Mouse (Mus musculus): ENCODE measurements at regions not wholly inside any gene's neighbourhood (a gene's known extent, or its start where the extent isn't known, plus 50 kb on each side); places are given as distances from the start of the nearest gene placed in this dataset.

DNA sequence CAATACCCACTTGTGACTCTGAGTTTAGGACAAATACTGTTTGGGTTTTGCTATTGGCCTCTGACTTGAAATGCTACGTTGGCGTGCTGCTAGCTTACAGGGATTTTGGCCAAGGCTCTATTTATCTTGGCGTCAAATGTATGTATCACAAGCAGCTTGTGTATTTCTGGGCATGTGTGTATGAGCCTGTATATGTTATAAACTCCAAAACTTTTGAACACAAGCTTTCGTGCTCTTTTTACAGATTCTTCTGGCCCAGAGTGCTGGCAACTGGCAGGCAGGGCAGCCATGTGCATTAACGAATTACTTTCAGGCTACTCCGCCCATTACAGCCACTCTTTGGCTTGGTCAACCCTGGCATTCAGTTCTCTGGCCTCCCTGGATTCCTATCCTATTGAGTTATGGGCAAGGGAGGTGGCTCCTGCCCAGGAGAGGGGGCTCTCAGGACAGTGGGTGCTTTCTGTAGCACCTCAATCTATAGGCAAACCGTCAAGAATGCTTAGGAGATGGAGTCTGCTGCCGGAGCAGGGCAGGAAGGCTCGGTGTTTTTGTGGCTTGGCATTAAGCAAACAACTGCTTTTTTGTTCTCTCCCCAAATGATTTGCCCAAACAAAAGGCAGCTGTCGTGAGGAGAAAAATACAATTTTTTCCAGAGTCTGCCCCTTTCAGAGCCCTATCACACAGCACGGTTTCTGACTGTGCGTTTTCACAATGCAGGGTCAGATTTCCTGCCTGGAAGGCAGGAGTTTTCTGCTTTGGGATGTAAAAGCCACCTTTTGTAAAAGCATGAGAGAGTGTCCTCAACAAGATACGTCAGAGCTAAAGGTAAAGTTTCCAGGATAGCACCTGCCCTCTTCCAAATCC lies 465.0 kb downstream of the Ccdc171 start:
- in situ Hi-C loops (cut with MboI; ENCODE audit: low pct_ligation_motif_present, low pct_unique_long_range_greater_than_20kb, low sequenced_read_pairs) (no loop called here), dilution Hi-C loops (cut with MboI; ENCODE audit: extremely low pct_ligation_motif_present, extremely low pct_unique_long_range_greater_than_20kb, low sequenced_read_pairs) (no loop called here)
- H3K79me2 ChIP-seq (replicated peaks; ENCODE audit: control insufficient read depth, extremely low read depth, insufficient read depth, poor library complexity, severe bottlenecking) = no peaks in the 10 kb centered on the region
- H3K4me3 ChIP-seq (replicated peaks in 1 of 3; ENCODE audit: low read depth in 2 of 3, low read length in 2 of 3, poor library complexity in 1 of 3) = no peak overlapping the region
- H3K4me2 ChIP-seq (ENCODE audit: insufficient read depth, low read depth, poor library complexity, severe bottlenecking) = no peak overlapping the region
- H3K27ac ChIP-seq (ENCODE audit: insufficient read depth, low read depth) = no peak overlapping the region
- TF ChIP-seq NELFE (IDR thresholded peaks at IDR 0.05; ENCODE audit: low read depth, low read length) (no peak), E2F4 (IDR thresholded peaks at IDR 0.05; ENCODE audit: insufficient replicate concordance, low read depth, low read length) (no peak), MAFK (IDR thresholded peaks at IDR 0.05; ENCODE audit: insufficient replicate concordance, low read length) (no peak), SIN3A (IDR thresholded peaks at IDR 0.05; ENCODE audit: low read length) (no peak), JUN (IDR thresholded peaks at IDR 0.05; ENCODE audit: insufficient read depth, low read depth, low read length) (no peak), RAD21 (IDR thresholded peaks at IDR 0.05; ENCODE audit: low read depth, low read length) (no peak), MXI1 (IDR thresholded peaks at IDR 0.05; ENCODE audit: low read depth, low read length) (no peak), MYC (IDR thresholded peaks at IDR 0.05; ENCODE audit: low read depth, low read length) (no peak), BHLHE40 (IDR thresholded peaks at IDR 0.05; ENCODE audit: low read depth, low read length) (no peak), JUND (conservative IDR thresholded peaks at IDR 0.05; ENCODE audit: low read depth, low read length) (no peak), IRF4 (IDR thresholded peaks at IDR 0.05; ENCODE audit: low read depth, low read length) (no peak), TBP (conservative IDR thresholded peaks at IDR 0.05; ENCODE audit: low read depth, low read length) (no peak), ETS1 (conservative IDR thresholded peaks at IDR 0.05; ENCODE audit: low read depth, low read length) (no peak), SMC3 (IDR thresholded peaks at IDR 0.05; ENCODE audit: low read depth, low read length) (no peak), HCFC1 (IDR thresholded peaks at IDR 0.05; ENCODE audit: low read depth, low read length) (no peak), CTCF (conservative IDR thresholded peaks at IDR 0.05 in 1 of 2, IDR thresholded peaks at IDR 0.05 in 1 of 2; ENCODE audit: low read depth in 2 of 2, low read length in 2 of 2) (no peak), KAT2A (IDR thresholded peaks at IDR 0.05; ENCODE audit: insufficient replicate concordance, low read length) (no peak), RCOR1 (conservative IDR thresholded peaks at IDR 0.05; ENCODE audit: low read depth, low read length) (no peak), USF1 (IDR thresholded peaks at IDR 0.05; ENCODE audit: low read depth, low read length) (no peak)
- no peaks in the 10 kb centered on the region for H3K36me3 ChIP-seq (replicated peaks in 1 of 2; ENCODE audit: control insufficient read depth in 1 of 2, insufficient read depth in 1 of 2, low read length in 1 of 2)
- peaks cover 44% of the 10 kb centered on the region for H3K9me3 ChIP-seq (replicated peaks; ENCODE audit: low read length)
- no peaks in the 10 kb centered on the region for H3K27me3 ChIP-seq (replicated peaks)
- H3K4me1 ChIP-seq (ENCODE audit: control insufficient read depth in 1 of 2, insufficient read depth in 2 of 2) = no peaks in the 10 kb centered on the region
- DNase-seq (ENCODE audit: extremely low read depth) = no peak
- no peak overlapping the region for H3K9ac ChIP-seq (ENCODE audit: insufficient read depth, low read depth)

DNA sequence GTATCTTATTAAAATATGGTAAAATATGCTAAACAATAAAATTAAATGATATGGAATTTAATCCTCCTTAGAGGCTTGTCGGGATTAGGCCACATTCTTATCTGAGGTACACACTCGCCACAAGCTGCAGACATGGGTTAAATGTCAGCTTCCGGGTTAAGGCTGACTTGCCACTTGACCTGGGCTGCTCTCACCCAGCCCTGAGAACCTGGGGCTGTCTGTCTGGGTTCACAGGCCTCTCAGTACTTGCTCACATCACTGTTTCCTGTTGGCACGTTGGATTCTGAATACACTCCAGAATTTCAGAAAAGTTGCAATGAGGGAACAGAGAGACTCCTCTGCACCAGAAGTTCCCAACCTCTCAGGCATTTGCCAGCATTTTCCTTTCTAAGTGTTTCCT lies 465.9 kb downstream of the Ccdc171 start:
- in situ Hi-C loops (cut with MboI; ENCODE audit: low pct_ligation_motif_present, low pct_unique_long_range_greater_than_20kb, low sequenced_read_pairs) (no loop called here), dilution Hi-C loops (cut with MboI; ENCODE audit: extremely low pct_ligation_motif_present, extremely low pct_unique_long_range_greater_than_20kb, low sequenced_read_pairs) (no loop called here)
- peaks cover 48% of the 10 kb centered on the region for H3K9me3 ChIP-seq (replicated peaks; ENCODE audit: low read length)
- no peaks in the 10 kb centered on the region for H3K79me2 ChIP-seq (replicated peaks; ENCODE audit: control insufficient read depth, extremely low read depth, insufficient read depth, poor library complexity, severe bottlenecking)
- DNase-seq (ENCODE audit: extremely low read depth) = no peak
- no peak overlapping the region for H3K4me3 ChIP-seq (replicated peaks in 1 of 3; ENCODE audit: low read depth in 2 of 3, low read length in 2 of 3, poor library complexity in 1 of 3)
- no peak overlapping the region for H3K9ac ChIP-seq (ENCODE audit: insufficient read depth, low read depth)
- H3K36me3 ChIP-seq (replicated peaks in 1 of 2; ENCODE audit: control insufficient read depth in 1 of 2, insufficient read depth in 1 of 2, low read length in 1 of 2) = no peaks in the 10 kb centered on the region
- H3K4me2 ChIP-seq (ENCODE audit: insufficient read depth, low read depth, poor library complexity, severe bottlenecking) = no peak overlapping the region
- no peak overlapping the region for H3K27ac ChIP-seq (ENCODE audit: insufficient read depth, low read depth)
- H3K4me1 ChIP-seq (ENCODE audit: control insufficient read depth in 1 of 2, insufficient read depth in 2 of 2) = no peaks in the 10 kb centered on the region
- TF ChIP-seq RCOR1 (conservative IDR thresholded peaks at IDR 0.05; ENCODE audit: low read depth, low read length) (no peak), ZMIZ1 (IDR thresholded peaks at IDR 0.05; ENCODE audit: low read depth, low read length) (no peak), NELFE (IDR thresholded peaks at IDR 0.05; ENCODE audit: low read depth, low read length) (no peak), ZKSCAN1 (IDR thresholded peaks at IDR 0.05; ENCODE audit: borderline replicate concordance, low read depth, low read length) (no peak), JUND (conservative IDR thresholded peaks at IDR 0.05; ENCODE audit: low read depth, low read length) (no peak), SMC3 (IDR thresholded peaks at IDR 0.05; ENCODE audit: low read depth, low read length) (no peak), SIN3A (IDR thresholded peaks at IDR 0.05; ENCODE audit: low read length) (no peak), TBP (conservative IDR thresholded peaks at IDR 0.05; ENCODE audit: low read depth, low read length) (no peak), MAFK (IDR thresholded peaks at IDR 0.05; ENCODE audit: insufficient replicate concordance, low read length) (no peak), TCF12 (IDR thresholded peaks at IDR 0.05; ENCODE audit: low read depth, low read length) (no peak), KAT2A (IDR thresholded peaks at IDR 0.05; ENCODE audit: insufficient replicate concordance, low read length) (no peak), NRF1 (IDR thresholded peaks at IDR 0.05; ENCODE audit: low read depth, low read length) (no peak), UBTF (IDR thresholded peaks at IDR 0.05; ENCODE audit: low read depth, low read length) (no peak), CHD1 (IDR thresholded peaks at IDR 0.05; ENCODE audit: low read depth, low read length) (no peak), MYC (IDR thresholded peaks at IDR 0.05; ENCODE audit: low read depth, low read length) (no peak)
- no peaks in the 10 kb centered on the region for H3K27me3 ChIP-seq (replicated peaks)
